Mouse (Mus musculus): ENCODE data around the gene Ica1.

DNA sequence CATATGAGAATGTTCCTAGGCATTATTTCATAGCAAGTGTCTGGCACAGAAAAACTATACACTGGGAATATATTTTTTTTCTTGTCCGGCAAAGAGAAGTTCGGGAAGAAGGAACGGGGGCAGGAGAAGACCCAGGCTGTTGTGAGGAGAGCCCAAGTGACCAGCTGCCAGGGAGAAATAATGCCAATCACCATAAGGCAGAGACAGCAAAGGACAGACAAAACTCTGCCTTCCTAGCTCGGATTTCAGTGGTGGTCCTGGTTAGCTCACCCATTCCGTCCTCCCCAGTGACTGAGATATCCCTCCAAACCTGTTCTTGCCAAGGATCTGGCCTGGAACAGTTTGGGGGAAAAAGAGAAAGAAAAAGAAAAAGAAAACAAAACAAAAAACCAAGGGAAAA, 113.3 kb downstream of the Ica1 start:
- no peak for TF ChIP-seq EP300 (IDR thresholded peaks at IDR 0.05; ENCODE audit: insufficient read depth, low read depth, low read length)
- no peak for TF ChIP-seq CTCF (IDR thresholded peaks at IDR 0.05)
- no peak for TF ChIP-seq POLR2A (IDR thresholded peaks at IDR 0.05; ENCODE audit: insufficient read depth, low read depth, low read length)

All from heart, adult 2 months (tissue).